Mouse (Mus musculus) T-cell, adult 2 months (primary cell): Measurements from ENCODE around the gene Apopt1.

Source experiments
- DNase-seq: peaks from one replicate; pipeline ENCODE4 v3.0.0; 2022; ENCODE audit warnings: low spot score

The Apopt1 gene

DNA sequence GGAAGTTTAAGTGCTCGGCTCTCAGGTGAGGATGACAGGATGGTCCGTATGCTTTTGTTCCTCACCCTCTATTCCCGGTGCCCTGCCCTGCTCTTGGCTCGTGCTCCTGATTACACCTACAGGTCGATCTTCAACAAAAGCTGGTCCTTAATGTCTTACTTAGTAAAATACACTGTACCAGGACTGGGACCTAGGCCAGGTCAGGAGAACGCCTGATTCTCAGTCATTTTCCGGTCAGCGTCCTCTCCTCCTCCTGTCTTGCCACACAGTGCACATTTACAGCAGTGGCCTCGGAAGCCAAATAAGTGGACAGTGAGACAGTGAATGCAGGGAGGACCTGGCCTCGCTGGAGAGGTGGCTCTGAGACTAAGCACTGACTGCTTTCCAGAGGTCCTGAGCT is 57.6 kb downstream of the Apopt1 start:
- DNase-seq: no peak

DNA sequence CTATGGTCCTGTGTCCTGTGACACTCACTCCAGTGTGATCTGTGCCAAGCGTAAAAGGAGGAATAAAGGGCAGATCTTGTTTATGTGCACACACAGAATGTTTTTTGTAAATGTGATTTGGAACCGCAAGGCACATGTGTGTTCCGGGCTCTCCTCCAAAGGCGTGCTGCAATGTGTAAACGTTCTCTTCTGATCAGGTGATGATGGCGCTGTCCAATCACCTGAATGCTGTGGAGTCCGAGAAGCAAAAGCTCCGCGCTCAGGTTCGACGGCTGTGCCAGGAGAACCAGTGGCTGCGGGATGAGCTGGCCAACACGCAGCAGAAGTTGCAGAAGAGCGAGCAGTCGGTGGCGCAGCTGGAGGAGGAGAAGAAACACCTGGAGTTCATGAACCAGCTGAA is 61.1 kb downstream of the Apopt1 start:
- DNase-seq: no peak

DNA sequence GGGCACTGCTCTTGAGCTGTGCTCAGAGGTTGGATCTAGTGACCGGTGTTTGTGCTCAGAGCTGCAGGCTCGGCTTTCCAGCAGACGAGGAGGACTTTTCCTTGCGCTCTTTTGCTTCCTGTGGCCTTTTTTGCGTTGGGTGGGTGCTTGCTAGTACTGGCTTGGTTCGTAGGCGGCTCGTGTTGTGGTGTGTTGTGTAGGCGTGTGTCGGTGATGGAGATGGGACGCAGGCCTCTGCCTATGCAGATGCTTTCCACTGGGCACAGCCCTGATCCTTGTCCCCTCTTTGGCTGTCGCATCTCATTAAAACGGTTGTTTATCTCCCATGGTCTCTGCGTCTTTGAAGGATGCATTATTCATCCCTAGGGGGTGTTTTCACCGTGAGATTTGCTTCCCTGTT is 61.8 kb downstream of the Apopt1 start:
- DNase-seq: no peak

DNA sequence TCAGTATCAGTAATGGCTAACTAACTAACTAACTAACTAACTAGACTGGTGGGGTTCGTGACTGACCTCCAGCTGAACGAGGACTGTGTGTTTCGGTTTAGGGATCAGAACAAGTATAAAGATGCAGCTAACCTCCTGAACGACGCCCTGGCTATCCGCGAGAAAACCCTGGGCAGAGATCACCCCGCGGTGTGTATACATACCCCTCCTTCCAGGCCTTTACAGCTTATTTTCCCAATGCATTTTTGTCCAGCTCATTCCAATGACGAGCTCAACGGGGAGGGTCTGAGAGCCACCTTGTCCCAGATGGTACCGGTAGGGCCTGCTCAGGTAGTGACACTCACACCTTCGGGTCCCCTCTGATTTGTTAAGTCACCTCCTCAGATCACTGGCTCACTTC is 64.9 kb downstream of the Apopt1 start:
- DNase-seq: no peak

DNA sequence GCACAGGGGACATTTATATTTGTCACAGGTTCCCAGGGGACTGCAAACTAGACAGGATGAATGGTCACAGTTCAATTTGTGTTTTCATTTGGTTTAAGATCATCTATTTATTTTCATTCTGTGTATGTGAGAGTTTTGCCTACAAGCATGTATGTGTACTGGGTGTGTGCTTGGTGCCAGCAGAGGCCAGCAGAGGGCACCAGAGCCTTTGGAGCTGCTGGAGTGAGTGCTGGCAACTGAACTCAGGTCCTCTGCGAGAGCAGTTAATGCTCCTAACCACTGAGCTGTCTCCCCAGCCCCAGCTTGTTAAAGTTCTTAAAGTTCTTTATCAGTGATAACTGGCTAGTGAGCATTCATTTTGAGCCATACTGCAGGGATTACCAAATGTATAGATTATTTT is 66.5 kb downstream of the Apopt1 start:
- no peak for DNase-seq

DNA sequence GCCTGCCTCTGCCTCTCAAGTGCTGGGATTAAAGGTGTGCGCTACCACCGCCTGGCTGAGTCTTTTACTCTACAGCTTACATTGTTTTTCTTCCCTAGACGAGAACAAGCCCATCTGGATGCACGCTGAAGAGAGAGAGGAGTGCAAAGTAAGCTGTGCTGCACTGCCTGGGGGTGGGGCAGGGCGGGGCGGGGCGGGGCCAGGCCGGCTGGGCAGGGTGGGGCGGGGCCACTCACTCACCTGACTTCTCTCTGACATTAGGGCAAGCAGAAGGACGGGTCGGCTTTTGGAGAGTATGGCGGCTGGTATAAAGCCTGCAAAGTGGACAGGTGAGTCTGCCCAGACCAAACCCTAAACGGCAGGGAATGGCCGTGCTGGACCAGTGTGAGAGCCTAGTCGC is 72.1 kb downstream of the Apopt1 start:
- DNase-seq: no peak

DNA sequence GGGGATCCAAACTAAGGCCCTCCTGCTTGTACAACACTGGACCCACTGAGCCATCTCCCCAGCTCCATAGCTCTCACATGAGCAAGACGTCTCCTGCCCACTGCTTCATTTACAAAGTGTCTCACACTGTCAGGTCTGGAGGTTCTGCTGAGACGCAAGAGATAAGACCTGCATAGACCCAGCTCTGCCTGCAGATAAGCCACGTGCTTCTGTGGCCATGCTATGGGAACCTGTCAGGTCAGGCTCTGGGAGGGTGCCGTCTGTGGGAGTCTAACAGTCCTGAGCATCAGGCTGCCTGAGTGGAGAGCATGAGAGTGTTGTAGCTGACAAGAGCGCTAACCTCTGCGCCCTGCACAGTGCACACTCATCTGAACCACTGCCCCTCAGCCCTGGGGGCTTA is 74.0 kb downstream of the Apopt1 start:
- DNase-seq: no peak

DNA sequence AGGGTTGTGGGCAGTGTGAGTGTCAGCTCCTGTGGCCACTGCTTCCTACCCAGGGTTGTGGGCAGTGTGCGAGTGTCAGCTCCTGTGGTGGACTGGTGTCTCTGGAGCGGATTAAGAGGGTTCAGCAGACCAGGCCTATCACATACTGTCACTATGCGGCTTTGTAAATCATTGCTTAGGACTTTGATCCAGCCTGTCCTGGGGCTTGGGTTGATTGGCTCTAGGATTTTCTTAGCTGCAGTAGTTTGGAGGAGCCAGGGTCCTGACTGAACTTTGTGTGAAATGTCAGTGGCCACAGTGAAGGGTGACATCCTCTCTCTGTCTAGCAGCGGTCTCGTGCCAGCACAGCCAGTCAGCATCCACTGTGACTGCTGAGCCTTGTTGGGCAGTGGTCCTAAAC is 77.0 kb downstream of the Apopt1 start:
- DNase-seq: no peak

DNA sequence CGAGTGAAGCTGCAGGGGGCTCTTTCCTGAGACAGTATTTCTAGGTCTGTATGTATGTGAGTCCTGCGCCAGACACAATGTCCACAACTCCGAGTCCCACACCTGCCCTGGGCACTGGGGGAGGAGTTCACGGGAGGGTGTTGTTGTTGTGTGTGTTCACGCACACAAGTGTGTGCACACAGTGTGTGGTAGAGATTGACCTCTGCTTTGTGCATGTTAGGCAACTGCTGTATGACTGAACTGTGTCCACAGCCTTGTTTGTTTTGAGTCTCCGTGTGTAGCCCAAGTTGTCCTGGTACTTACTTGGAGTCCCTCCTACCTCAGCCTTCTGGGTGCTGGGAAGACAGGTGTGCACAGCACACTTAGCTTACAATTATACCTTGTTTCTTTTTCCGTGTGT is 77.6 kb downstream of the Apopt1 start:
- DNase-seq: no peak

DNA sequence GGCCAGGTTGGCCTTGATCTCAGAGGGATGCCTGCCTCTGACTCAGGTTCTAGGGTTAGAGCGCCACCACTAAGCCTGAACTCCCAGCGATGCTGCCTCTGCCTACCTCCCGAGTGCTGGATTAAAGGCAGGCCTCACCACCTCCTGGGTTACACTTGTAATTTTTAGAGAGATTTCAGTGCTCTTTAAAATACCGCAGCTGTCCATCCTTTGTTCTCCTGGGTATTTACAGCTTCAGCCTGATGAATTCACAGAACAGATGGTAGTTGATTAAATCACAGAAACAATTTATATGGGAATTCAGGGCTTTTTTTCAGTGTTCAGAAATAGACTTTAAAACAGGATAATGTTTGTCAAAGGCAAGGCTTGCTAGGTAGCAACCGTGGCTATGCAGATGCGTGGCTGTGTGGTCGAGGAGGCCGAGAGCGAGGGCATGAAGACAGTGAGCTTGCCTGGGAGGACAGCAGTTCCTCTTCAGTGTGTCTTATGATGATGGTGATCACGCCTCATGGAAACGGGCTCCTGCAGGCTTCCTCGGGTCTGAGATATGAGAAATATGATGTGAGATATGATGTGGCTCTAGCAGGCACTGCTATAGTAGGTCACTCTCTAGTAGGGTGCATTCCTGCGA is 78.5 kb downstream of the Apopt1 start:
- no peak for DNase-seq

DNA sequence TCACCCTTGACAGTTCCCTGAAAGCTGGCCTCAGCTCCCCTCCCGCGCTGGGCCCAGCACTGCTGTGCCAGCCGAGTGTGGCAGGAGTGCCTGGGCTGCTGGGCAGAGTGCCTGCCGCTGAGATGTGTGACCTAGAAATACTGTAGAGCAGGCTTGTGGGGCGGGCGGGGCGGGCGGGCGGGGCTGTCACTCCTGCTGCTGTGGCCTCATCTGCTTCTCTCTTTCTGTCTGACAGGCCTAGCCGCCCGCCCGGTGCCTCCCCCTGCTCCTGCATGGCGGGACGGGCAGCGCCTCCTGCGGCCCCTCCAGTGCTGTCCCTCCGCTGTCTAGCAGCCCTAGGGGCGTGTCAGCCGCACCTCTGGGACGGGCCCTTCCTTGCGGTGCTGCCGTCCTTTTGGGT is 81.0 kb downstream of the Apopt1 start:
- DNase-seq: no peak

DNA sequence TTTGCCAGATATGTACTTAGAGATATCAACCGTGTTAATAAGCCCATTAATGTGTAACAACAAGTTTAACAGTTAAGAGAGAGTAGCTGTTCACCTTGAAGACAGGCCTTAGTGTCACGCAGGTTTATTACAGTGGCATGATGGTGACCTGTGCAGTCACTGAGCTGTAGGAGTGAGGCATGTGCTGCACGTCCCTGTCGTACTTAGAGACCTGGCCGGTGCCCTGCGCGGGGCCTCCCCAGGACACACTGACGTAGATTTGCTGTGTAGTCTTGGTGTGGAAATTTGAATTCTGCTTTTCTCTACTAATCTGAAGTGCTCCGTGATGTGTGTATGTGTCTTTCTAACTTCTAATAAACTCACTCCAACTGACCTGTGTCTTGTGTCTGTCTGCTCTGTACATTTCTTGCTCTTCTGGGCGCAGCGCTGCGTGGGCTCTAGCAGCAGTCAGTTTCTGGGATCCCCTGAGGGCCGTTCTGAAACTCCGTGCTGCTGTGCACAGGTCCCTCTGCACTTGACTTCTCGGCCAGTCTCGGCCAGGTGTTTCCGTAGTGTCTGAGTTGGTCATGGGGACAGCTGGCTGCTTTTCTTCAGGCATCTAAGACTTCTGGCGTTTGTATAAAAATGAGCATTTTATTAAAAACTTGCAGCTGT is 81.6 kb downstream of the Apopt1 start:
- DNase-seq: no peak

DNA sequence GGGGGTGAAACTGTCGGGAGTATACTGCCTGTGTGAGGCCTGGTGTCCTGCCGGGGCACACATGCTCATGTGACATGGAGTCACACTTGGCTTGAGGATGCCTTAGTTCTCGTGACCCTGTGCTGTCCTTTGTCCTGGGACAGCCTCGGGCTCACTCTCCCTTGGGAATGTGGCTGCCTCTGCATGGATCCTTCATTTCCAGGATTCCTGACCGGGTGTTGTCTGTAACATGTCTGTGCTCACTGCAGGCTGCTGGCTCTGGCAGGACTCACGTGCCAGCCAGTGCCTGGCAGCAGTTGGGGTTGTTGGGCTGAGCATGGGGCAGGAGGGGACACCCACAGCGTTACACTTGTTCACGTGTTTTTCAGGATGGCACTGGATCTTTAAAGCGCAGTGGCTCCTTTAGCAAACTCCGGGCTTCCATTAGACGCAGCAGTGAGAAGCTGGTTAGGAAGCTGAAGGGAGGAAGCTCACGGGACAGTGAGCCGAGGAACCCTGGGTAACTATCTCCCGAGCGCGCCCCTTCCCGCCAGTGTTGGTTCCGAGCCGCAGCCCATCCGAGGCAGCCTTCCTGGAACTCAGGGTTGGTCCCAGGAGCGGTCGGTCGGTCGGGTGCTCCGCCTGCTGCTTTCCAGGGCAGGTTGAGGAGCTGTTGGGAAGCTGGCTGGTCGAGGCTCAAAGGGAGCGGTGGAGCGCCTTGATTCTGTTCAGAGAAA is 82.3 kb downstream of the Apopt1 start:
- DNase-seq: no peak

DNA sequence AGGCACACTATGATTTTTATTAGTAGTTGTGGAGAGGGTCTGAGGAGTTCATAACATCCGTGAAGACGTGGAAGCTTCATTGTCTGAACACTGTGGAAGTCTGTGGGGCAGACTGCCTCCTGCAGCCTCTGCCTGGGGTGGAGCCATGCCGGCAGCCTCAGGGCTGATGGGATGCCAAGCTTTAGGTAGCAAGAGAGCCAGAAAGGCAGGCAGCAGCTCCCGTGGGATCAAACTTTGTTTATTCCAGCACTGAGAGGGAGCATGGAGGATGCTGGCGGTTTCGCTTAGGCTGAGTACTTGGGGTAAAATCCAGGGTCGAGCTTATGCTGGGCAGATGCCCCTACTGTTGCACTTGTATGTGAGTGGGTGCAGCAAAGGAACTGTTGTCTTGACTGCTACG is 84.2 kb downstream of the Apopt1 start:
- no peak for DNase-seq

DNA sequence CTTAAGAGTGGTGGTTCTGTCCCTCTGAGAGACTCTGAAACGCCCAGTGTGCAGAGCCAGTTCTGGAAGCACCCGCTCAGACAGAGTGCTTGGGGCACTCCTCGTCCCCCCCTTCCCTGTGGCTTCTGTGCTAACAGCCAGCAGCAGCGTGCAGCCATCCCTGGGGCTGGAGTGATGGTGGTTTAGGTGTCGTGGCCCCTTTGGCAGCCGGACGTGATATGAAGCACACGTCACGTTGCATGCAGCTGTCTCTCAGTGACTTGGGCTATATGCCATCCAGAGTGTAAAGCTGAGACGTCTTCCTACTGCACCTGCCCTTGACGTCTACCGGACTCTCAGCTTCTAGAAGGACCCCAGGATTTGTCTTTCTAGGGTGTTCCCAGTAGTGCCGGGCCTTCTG is 85.4 kb downstream of the Apopt1 start:
- DNase-seq: no peak

DNA sequence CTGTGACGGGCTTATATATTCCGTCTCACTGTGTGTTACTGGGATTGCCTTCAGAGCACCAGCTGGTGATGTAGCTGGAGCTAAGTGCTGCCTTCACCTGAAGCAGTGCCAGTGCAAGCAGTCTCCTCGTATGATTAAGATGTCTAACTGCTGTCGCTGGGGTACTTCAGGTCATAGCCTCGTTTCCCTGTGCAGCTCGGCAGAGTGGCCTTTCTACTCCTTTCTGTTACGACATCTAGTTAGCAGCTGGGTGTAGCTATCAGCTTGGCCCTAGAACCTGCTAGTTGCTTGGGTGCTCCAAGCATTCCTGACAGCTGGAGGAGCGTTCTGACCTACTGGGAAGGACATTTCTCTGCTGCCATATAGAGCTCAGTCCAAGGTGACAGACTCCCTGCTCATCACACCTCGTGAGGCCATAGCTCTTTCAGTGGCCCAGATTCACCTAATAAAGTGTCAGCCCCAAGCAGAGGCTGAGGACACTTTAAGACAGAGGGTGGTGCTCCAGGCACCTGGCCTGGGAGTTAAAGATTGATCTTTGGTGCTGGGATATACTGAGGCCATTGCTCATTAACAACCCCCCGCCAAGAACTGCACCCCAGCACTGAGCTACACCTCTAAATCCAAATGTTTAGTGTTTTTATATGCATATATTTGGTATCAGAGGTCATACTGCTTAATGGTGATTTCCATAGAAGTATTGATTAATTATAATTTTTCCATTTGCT is 87.6 kb downstream of the Apopt1 start:
- DNase-seq: no peak

DNA sequence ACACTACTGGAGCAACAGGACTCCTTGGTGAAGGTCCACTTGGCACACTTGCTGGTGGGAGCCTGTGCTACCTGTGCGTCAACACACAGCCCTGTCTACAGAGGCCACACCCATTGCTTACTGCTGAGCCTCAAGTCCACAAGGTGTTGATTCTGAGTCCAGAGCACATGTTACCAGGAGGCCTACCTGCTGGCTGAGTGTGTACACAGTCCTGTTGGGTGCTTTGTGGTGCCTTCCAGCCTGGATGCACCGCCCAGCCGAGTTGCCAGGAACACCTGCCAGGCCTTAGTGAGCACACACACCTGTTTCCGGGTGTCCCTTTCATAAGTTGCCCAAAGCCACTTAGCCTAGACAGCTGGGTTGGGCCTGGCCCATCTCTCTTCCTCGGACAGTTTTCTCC is 90.5 kb downstream of the Apopt1 start:
- DNase-seq: no peak
